Mouse (Mus musculus): ENCODE results near the gene Mex3a. TPM values are rescaled to one million over a fixed set of nuclear protein-coding genes. Genes with fewer than 3 reads are reported as not detected.

Gene Mex3a
- polyA plus RNA-seq, 1 experiment, result 22.0 TPM

GRCm38 (mm10) chr3:88510421-88511289 lies 21.5 kb upstream of the Mex3a start:
- H3K4me1 ChIP-seq (replicated peaks; ENCODE audit: control insufficient read depth, insufficient read depth, low read length), result peaks cover 66% of the 10 kb centered on the region
- TF ChIP-seq CTCF (IDR thresholded peaks at IDR 0.05; ENCODE audit: borderline replicate concordance, control insufficient read depth, extremely low read depth, insufficient read depth, low read length, poor library complexity), result no peak
- TF ChIP-seq POLR2A (IDR thresholded peaks at IDR 0.05; ENCODE audit: control insufficient read depth, extremely low read depth, insufficient read depth, low read length, poor library complexity), result no peak
- WGBS, result 22% methylated on average over 13 of the region's 13 CpGs
- DNase-seq, result no peak
- H3K36me3 ChIP-seq (ENCODE audit: control insufficient read depth, insufficient read depth, low read length), result no peaks in the 10 kb centered on the region
- H3K27me3 ChIP-seq (ENCODE audit: control insufficient read depth, insufficient read depth, low read length), result no peaks in the 10 kb centered on the region
- H3K27ac ChIP-seq (ENCODE audit: control insufficient read depth, insufficient read depth, low read length), result peak overlapping the region; percentile 27; the same call in 1 of the 2 replicates
- H3K4me3 ChIP-seq (ENCODE audit: control insufficient read depth, insufficient read depth, low read length), result no peak overlapping the region

GRCm38 (mm10) chr3:88511559-88511958 lies 20.6 kb upstream of the Mex3a start:
- Histone ChIP-seq H3K4me1 (replicated peaks; ENCODE audit: control insufficient read depth, insufficient read depth, low read length) (peaks cover 70% of the 10 kb centered on the region), H3K27me3 (ENCODE audit: control insufficient read depth, insufficient read depth, low read length) (no peaks in the 10 kb centered on the region), H3K4me3 (ENCODE audit: control insufficient read depth, insufficient read depth, low read length) (no peak overlapping the region), H3K27ac (ENCODE audit: control insufficient read depth, insufficient read depth, low read length) (no peak overlapping the region), H3K36me3 (ENCODE audit: control insufficient read depth, insufficient read depth, low read length) (no peaks in the 10 kb centered on the region)
- 23% methylated on average over 4 of the region's 4 CpGs for WGBS
- TF ChIP-seq POLR2A (IDR thresholded peaks at IDR 0.05; ENCODE audit: control insufficient read depth, extremely low read depth, insufficient read depth, low read length, poor library complexity), result no peak
- TF ChIP-seq CTCF (IDR thresholded peaks at IDR 0.05; ENCODE audit: borderline replicate concordance, control insufficient read depth, extremely low read depth, insufficient read depth, low read length, poor library complexity), result 0 out of 2 replicates have a peak, but pooled peaks have one; percentile 13
- no peak for DNase-seq

- Histone ChIP-seq H3K27me3 (ENCODE audit: control insufficient read depth, insufficient read depth, low read length) (no peaks in the 10 kb centered on the region), H3K27ac (ENCODE audit: control insufficient read depth, insufficient read depth, low read length) (no peak overlapping the region; the same call in 1 of the 2 replicates), H3K4me1 (replicated peaks; ENCODE audit: control insufficient read depth, insufficient read depth, low read length) (peaks cover 66% of the 10 kb centered on the region), H3K36me3 (ENCODE audit: control insufficient read depth, insufficient read depth, low read length) (no peaks in the 10 kb centered on the region), H3K4me3 (ENCODE audit: control insufficient read depth, insufficient read depth, low read length) (no peak overlapping the region)
- no peak for DNase-seq
- TF ChIP-seq POLR2A (IDR thresholded peaks at IDR 0.05; ENCODE audit: control insufficient read depth, extremely low read depth, insufficient read depth, low read length, poor library complexity), result no peak
- no peak for TF ChIP-seq CTCF (IDR thresholded peaks at IDR 0.05; ENCODE audit: borderline replicate concordance, control insufficient read depth, extremely low read depth, insufficient read depth, low read length, poor library complexity)
- WGBS, result 60% methylated on average over 6 of the region's 6 CpGs
Measured at GRCm38 (mm10) chr3:88512141-88512895, 19.9 kb upstream of the Mex3a start.

GRCm38 (mm10) chr3:88512896-88513545 lies 19.2 kb upstream of the Mex3a start:
- DNase-seq, result no peak
- H3K27ac ChIP-seq (ENCODE audit: control insufficient read depth, insufficient read depth, low read length), result no peak overlapping the region; the same call in 1 of the 2 replicates
- peaks cover 65% of the 10 kb centered on the region for H3K4me1 ChIP-seq (replicated peaks; ENCODE audit: control insufficient read depth, insufficient read depth, low read length)
- no peaks in the 10 kb centered on the region for H3K27me3 ChIP-seq (ENCODE audit: control insufficient read depth, insufficient read depth, low read length)
- H3K36me3 ChIP-seq (ENCODE audit: control insufficient read depth, insufficient read depth, low read length), result no peaks in the 10 kb centered on the region
- no peak overlapping the region for H3K4me3 ChIP-seq (ENCODE audit: control insufficient read depth, insufficient read depth, low read length)
- TF ChIP-seq CTCF (IDR thresholded peaks at IDR 0.05; ENCODE audit: borderline replicate concordance, control insufficient read depth, extremely low read depth, insufficient read depth, low read length, poor library complexity), result no peak
- TF ChIP-seq POLR2A (IDR thresholded peaks at IDR 0.05; ENCODE audit: control insufficient read depth, extremely low read depth, insufficient read depth, low read length, poor library complexity), result no peak
- WGBS, result 37% methylated on average over 12 of the region's 15 CpGs

GRCm38 (mm10) chr3:88513546-88514115 lies 18.6 kb upstream of the Mex3a start:
- no peaks in the 10 kb centered on the region for H3K36me3 ChIP-seq (ENCODE audit: control insufficient read depth, insufficient read depth, low read length)
- no peaks in the 10 kb centered on the region for H3K27me3 ChIP-seq (ENCODE audit: control insufficient read depth, insufficient read depth, low read length)
- H3K27ac ChIP-seq (ENCODE audit: control insufficient read depth, insufficient read depth, low read length), result no peak overlapping the region
- WGBS, result 42% methylated on average over 7 of the region's 7 CpGs
- TF ChIP-seq POLR2A (IDR thresholded peaks at IDR 0.05; ENCODE audit: control insufficient read depth, extremely low read depth, insufficient read depth, low read length, poor library complexity), result no peak
- no peak for TF ChIP-seq CTCF (IDR thresholded peaks at IDR 0.05; ENCODE audit: borderline replicate concordance, control insufficient read depth, extremely low read depth, insufficient read depth, low read length, poor library complexity)
- DNase-seq, result no peak
- peaks cover 62% of the 10 kb centered on the region for H3K4me1 ChIP-seq (replicated peaks; ENCODE audit: control insufficient read depth, insufficient read depth, low read length)
- H3K4me3 ChIP-seq (ENCODE audit: control insufficient read depth, insufficient read depth, low read length), result no peak overlapping the region
